Mouse (Mus musculus) embryonic facial prominence, embryonic 14.5 days (tissue): Measurements from ENCODE around the gene Nt5c1a. TPM values are rescaled to one million over a fixed set of nuclear protein-coding genes. Genes with fewer than 3 reads are reported as not detected.

Experiments used
- ATAC-seq: fragments of 200-750 bp; cut with Nextera tagmentation; 2 replicates; pipeline ENCODE4 v1.8.0; 2017; ENCODE audit warnings: low read depth, moderate number of reproducible peaks, moderate TSS enrichment
- DNase-seq: peaks from one replicate; pipeline ENCODE4 v3.0.0-alpha.2; 2015; ENCODE audit warnings: low spot score
- H3K27ac ChIP-seq: fragments of 300-500 bp; sonication (generic); replicated peaks from 2 replicates; pipeline ENCODE4 v1.5.1; 2014; ENCODE audit warnings: low read depth, mild to moderate bottlenecking, low read length, moderate library complexity
- H3K27me3 ChIP-seq: fragments of 300-500 bp; sonication (generic); replicated peaks from 2 replicates; pipeline ENCODE4 v1.6.1; 2014; ENCODE audit warnings: low read length; ENCODE audit not compliant: control insufficient read depth, insufficient read depth
- H3K36me3 ChIP-seq: fragments of 300-500 bp; sonication (generic); 2 replicates; pipeline ENCODE4 v1.6.1; 2014; ENCODE audit warnings: low read length, mixed read lengths; ENCODE audit not compliant: control insufficient read depth, insufficient read depth
- H3K4me1 ChIP-seq: fragments of 300-500 bp; sonication (generic); 2 replicates; pipeline ENCODE4 v1.6.1; 2014; ENCODE audit warnings: antibody characterized with exemption, low read length; ENCODE audit not compliant: control insufficient read depth, insufficient read depth
- H3K4me2 ChIP-seq: fragments of 300-500 bp; sonication (generic); 2 replicates; pipeline ENCODE4 v1.6.1; 2014; ENCODE audit warnings: low read depth, mild to moderate bottlenecking, low read length, moderate library complexity, mixed read lengths
- H3K4me3 ChIP-seq: fragments of 300-500 bp; sonication (generic); 2 replicates; pipeline ENCODE4 v1.5.1; 2014; ENCODE audit warnings: low read depth, mild to moderate bottlenecking, low read length
- H3K9ac ChIP-seq: fragments of 300-500 bp; sonication (generic); 2 replicates; pipeline ENCODE4 v1.6.1; 2014; ENCODE audit warnings: low read depth, mild to moderate bottlenecking, low read length, moderate library complexity, mixed read lengths
- H3K9me3 ChIP-seq: fragments of 300-500 bp; sonication (generic); 2 replicates; pipeline ENCODE4 v1.6.1; 2016; ENCODE audit warnings: low read length; ENCODE audit not compliant: control insufficient read depth
- WGBS: fragments of 180-500 bp; shearing (Covaris S2); extraction: QIAGEN DNeasy Blood & Tissue Kit; methylation state at CpG from one replicate; pipeline ENCODE4 v1.1.7; 2014; 5-methylcytosine and 5-hydroxymethylcytosine counted together
- polyA plus RNA-seq: library from polyadenylated mRNA; unstranded; fragments of >200 nt; fragmentation: Nextera tagmentation; extraction: Ambion mirVana; gene quantifications from 2 replicates; pipeline ENCODE4 v1.2.1, GENCODE M21; 2014

Gene Nt5c1a
- polyA plus RNA-seq, 1 experiment from 2014 or later = not detected

- ATAC-seq = no peak
- Histone ChIP-seq H3K4me1 (no peaks in the 10 kb centered on the region), H3K9ac (no peak overlapping the region), H3K4me2 (no peak overlapping the region), H3K36me3 (no peaks in the 10 kb centered on the region), H3K27me3 (no peaks in the 10 kb centered on the region), H3K9me3 (no peaks in the 10 kb centered on the region), H3K4me3 (no peak overlapping the region), H3K27ac (no peak overlapping the region)
- WGBS = 11% methylated on average over 1 of the region's 1 CpGs
- DNase-seq = no peak
Measured at GRCm38 (mm10) chr4:123216782-123217181, 15.5 kb downstream of the Nt5c1a start.

GRCm38 (mm10) chr4:123219720-123220357, 18.5 kb downstream of the Nt5c1a start:
- no peak overlapping the region for H3K4me2 ChIP-seq
- peak; percentile 89 for ATAC-seq
- WGBS = 70% methylated on average over 15 of the region's 15 CpGs
- H3K9me3 ChIP-seq = no peaks in the 10 kb centered on the region
- no peak overlapping the region for H3K27ac ChIP-seq
- no peaks in the 10 kb centered on the region for H3K36me3 ChIP-seq
- no peak overlapping the region for H3K9ac ChIP-seq
- H3K27me3 ChIP-seq = no peaks in the 10 kb centered on the region
- no peak overlapping the region for H3K4me3 ChIP-seq
- H3K4me1 ChIP-seq = no peaks in the 10 kb centered on the region
- peak; percentile 55 for DNase-seq

- Histone ChIP-seq H3K36me3 (no peaks in the 10 kb centered on the region), H3K9me3 (no peaks in the 10 kb centered on the region), H3K9ac (no peak overlapping the region), H3K4me1 (no peaks in the 10 kb centered on the region), H3K4me2 (no peak overlapping the region), H3K27me3 (no peaks in the 10 kb centered on the region), H3K4me3 (no peak overlapping the region), H3K27ac (no peak overlapping the region)
- 71% methylated on average over 4 of the region's 4 CpGs for WGBS
- DNase-seq (no peak), ATAC-seq (no peak)
Measured at GRCm38 (mm10) chr4:123220637-123221036, 19.3 kb downstream of the Nt5c1a start.

DNA sequence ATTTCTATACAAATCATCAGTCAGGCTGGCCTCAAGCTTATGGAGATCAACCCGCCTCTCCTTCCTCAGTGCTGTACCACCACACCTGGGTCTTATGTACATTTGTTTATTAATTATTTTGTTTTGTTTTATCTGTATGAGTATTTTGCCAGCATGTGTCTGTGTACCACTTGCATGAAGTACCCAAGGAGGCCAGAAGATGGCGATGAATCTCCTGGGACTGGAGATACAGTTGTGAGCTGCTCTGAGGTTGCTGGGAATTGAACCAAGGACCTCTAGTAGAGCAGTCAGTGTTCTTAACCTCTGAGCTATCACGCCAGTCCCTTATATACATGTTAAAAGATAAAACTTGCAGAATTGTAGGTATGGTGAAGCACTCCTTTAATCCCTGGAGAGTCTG, 22.0 kb downstream of the Nt5c1a start:
- H3K4me1 ChIP-seq = peaks cover 5% of the 10 kb centered on the region; the same call in 1 of the 2 replicates
- H3K9me3 ChIP-seq = no peaks in the 10 kb centered on the region
- 48% methylated on average over 3 of the region's 3 CpGs for WGBS
- no peak overlapping the region for H3K9ac ChIP-seq
- ATAC-seq (no peak), DNase-seq (no peak)
- H3K27me3 ChIP-seq = no peaks in the 10 kb centered on the region
- H3K27ac ChIP-seq = no peak overlapping the region
- H3K4me2 ChIP-seq = no peak overlapping the region
- no peaks in the 10 kb centered on the region for H3K36me3 ChIP-seq
- no peak overlapping the region for H3K4me3 ChIP-seq

- DNase-seq = peak; percentile 83
- no peak overlapping the region for H3K27ac ChIP-seq
Measured at GRCm38 (mm10) chr4:123225718-123226403, 24.6 kb downstream of the Nt5c1a start.

DNA sequence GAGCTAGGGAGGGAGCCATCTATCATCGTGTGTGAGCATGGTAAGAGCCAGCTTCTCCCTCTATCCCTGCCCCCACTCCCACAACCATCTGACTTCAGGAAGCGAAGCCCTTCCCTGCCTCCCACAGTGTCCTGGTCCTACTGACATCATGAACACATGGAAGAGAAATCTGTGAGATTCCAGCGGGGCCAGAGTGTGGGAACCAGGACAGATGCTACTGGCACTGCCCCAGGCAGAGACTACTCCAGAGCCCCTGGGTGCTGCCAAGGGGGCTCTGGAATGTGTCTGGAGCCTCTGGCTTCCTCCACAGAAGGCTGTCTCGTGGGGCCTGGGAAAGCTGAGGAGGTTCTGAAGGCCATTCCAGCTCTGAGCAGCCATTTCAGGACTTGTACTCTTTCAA, 26.4 kb downstream of the Nt5c1a start:
- Histone ChIP-seq H3K9ac (no peak overlapping the region), H3K4me3 (no peak overlapping the region), H3K9me3 (no peaks in the 10 kb centered on the region), H3K27ac (no peak overlapping the region), H3K27me3 (0 out of 2 replicates have a peak, but pooled peaks cover 2% of the 10 kb centered on the region), H3K4me1 (peaks cover 5% of the 10 kb centered on the region; the same call in 1 of the 2 replicates), H3K36me3 (no peaks in the 10 kb centered on the region), H3K4me2 (no peak overlapping the region)
- 29% methylated on average over 4 of the region's 4 CpGs for WGBS
- DNase-seq (peak; percentile 84), ATAC-seq (peak; percentile 57)

More at GRCm38 (mm10) chr4:123225718-123226403, 24.6 kb downstream of the Nt5c1a start:
- ATAC-seq = peak; percentile 81; the same call in 1 of the 2 replicates
- no peaks in the 10 kb centered on the region for H3K27me3 ChIP-seq
- H3K4me3 ChIP-seq = no peak overlapping the region
- no peak overlapping the region for H3K4me2 ChIP-seq
- no peaks in the 10 kb centered on the region for H3K36me3 ChIP-seq
- H3K4me1 ChIP-seq = peaks cover 5% of the 10 kb centered on the region; the same call in 1 of the 2 replicates
- 52% methylated on average over 10 of the region's 10 CpGs for WGBS
- no peaks in the 10 kb centered on the region for H3K9me3 ChIP-seq
- H3K9ac ChIP-seq = no peak overlapping the region

- no peak overlapping the region for H3K9ac ChIP-seq
- ATAC-seq = peak; percentile 69
- H3K27ac ChIP-seq = no peak overlapping the region
- peaks cover 7% of the 10 kb centered on the region; the same call in 1 of the 2 replicates for H3K27me3 ChIP-seq
- H3K36me3 ChIP-seq = no peaks in the 10 kb centered on the region
- H3K4me3 ChIP-seq = no peak overlapping the region
- H3K4me2 ChIP-seq = no peak overlapping the region
- H3K9me3 ChIP-seq = no peaks in the 10 kb centered on the region
- DNase-seq = peak; percentile 83
- peaks cover 5% of the 10 kb centered on the region; the same call in 1 of the 2 replicates for H3K4me1 ChIP-seq
- WGBS = 12% methylated on average over 2 of the region's 2 CpGs
Measured at GRCm38 (mm10) chr4:123228270-123228669, 27.0 kb downstream of the Nt5c1a start.

- Histone ChIP-seq H3K9ac (no peak overlapping the region), H3K4me2 (no peak overlapping the region), H3K27ac (no peak overlapping the region), H3K27me3 (peaks cover 16% of the 10 kb centered on the region), H3K4me3 (no peak overlapping the region), H3K9me3 (no peaks in the 10 kb centered on the region), H3K36me3 (no peaks in the 10 kb centered on the region), H3K4me1 (peaks cover 12% of the 10 kb centered on the region)
- no peak for DNase-seq
- ATAC-seq = no peak
- 79% methylated on average over 11 of the region's 11 CpGs for WGBS
Measured at GRCm38 (mm10) chr4:123229166-123229565, 27.9 kb downstream of the Nt5c1a start.
